Mouse (Mus musculus) brain, adult 10 weeks (tissue): ENCODE measurements around the gene Mif4gd. TPM values are rescaled to one million over a fixed set of nuclear protein-coding genes. Genes with fewer than 3 reads are reported as not detected.

ENCODE experiments used
- polyA plus RNA-seq: library from polyadenylated mRNA; stranded (reverse); fragments of 350-450 nt; fragmentation: Illumina TruSeq; extraction: RNeasy Lipid Tissue Mini Kit (QIAGEN cat#74804); gene quantifications from one replicate; pipeline ENCODE4 v1.2.3, GENCODE M21; 2015; ENCODE audit warnings: low read depth, low replicate concordance

Mif4gd gene
- 27.5 TPM for polyA plus RNA-seq

GRCm38 (mm10) chr11:115612410-115613137 lies at the start of gene Mif4gd:
Mif4gd (minus strand) TSS chr11:115612969.

GRCm38 (mm10) chr11:115627705-115628464 lies 15.1 kb upstream of the Mif4gd start, which contains the start of gene Slc25a19:
Slc25a19 (minus strand) TSS chr11:115628295.

GRCm38 (mm10) chr11:115603476-115604303 lies 9.1 kb downstream of the Mif4gd start, which contains the start of the genes Mrps7 and Gga3:
Mrps7 (plus strand) TSS chr11:115603925.
Gga3 (minus strand) TSS chr11:115604051.

GRCm38 (mm10) chr11:115564064-115564809 lies 48.5 kb downstream of the Mif4gd start, which contains the start of gene Nup85:
Nup85 (plus strand) TSS chr11:115564434.

Other genes with a start within 250 kb of the Mif4gd start
- 75.8 TPM for gene Hid1, start 245.2 kb downstream of the Mif4gd start, polyA plus RNA-seq
- 13.6 TPM for gene Cdr2l, start 231.1 kb downstream of the Mif4gd start, polyA plus RNA-seq
- gene Mrpl58, start 209.2 kb downstream of the Mif4gd start, polyA plus RNA-seq, result 127 TPM
- gene Atp5h, start 193.0 kb downstream of the Mif4gd start, polyA plus RNA-seq, result 1,061 TPM
- gene Kctd2, start 192.8 kb downstream of the Mif4gd start, polyA plus RNA-seq, result 73.5 TPM
- gene Trim80, start 172.4 kb downstream of the Mif4gd start, polyA plus RNA-seq, result not detected
- gene Slc16a5, start 150.5 kb downstream of the Mif4gd start, polyA plus RNA-seq, result not detected
- gene Armc7, start 137.3 kb downstream of the Mif4gd start, polyA plus RNA-seq, result 9.9 TPM
- 93.6 TPM for gene Nt5c, start 121.1 kb downstream of the Mif4gd start, polyA plus RNA-seq
- gene Jpt1, start 98.6 kb downstream of the Mif4gd start, polyA plus RNA-seq, result 108 TPM
- gene Sumo2, start 76.7 kb downstream of the Mif4gd start, polyA plus RNA-seq, result 430 TPM
- gene Nup85, start 48.5 kb downstream of the Mif4gd start, polyA plus RNA-seq, result 49.1 TPM
- gene Mrps7, start 9.0 kb downstream of the Mif4gd start, polyA plus RNA-seq, result 69.8 TPM
- 44.8 TPM for gene Gga3, start 8.9 kb downstream of the Mif4gd start, polyA plus RNA-seq
- gene Slc25a19, start 15.3 kb upstream of the Mif4gd start, polyA plus RNA-seq, result 64.2 TPM
- gene Grb2, start 95.6 kb upstream of the Mif4gd start, polyA plus RNA-seq, result 134 TPM
- gene Tmem94, start 152.5 kb upstream of the Mif4gd start, polyA plus RNA-seq, result 27.0 TPM
- gene Caskin2, start 200.7 kb upstream of the Mif4gd start, polyA plus RNA-seq, result 13.2 TPM
- gene Tsen54, start 201.8 kb upstream of the Mif4gd start, polyA plus RNA-seq, result 10.9 TPM
- 5.6 TPM for gene Llgl2, start 211.1 kb upstream of the Mif4gd start, polyA plus RNA-seq
- 0.82 TPM for gene Myo15b, start 245.4 kb upstream of the Mif4gd start, polyA plus RNA-seq